Mouse (Mus musculus) myocyte (in vitro differentiated cells): Measurements from ENCODE around the gene Slit3. TPM values are rescaled to one million over a fixed set of nuclear protein-coding genes. Genes with fewer than 3 reads are reported as not detected.

Source experiments
- H3K27me3 ChIP-seq: one replicate; pipeline ENCODE4 v1.6.1; 2011; ENCODE audit not compliant: control insufficient read depth, insufficient read depth, insufficient read length
- H3K36me3 ChIP-seq: one replicate; pipeline ENCODE4 v1.6.1; 2011; ENCODE audit not compliant: control insufficient read depth, insufficient read depth
- H3K4me2 ChIP-seq: one replicate; pipeline ENCODE4 v1.6.1; 2011; ENCODE audit warnings: low read depth, control low read depth
- H3K4me3 ChIP-seq: one replicate; pipeline ENCODE4 v1.5.1; 2011; ENCODE audit warnings: mild to moderate bottlenecking, control low read depth, moderate library complexity
- H3K79me2 ChIP-seq: one replicate; pipeline ENCODE4 v1.6.1; 2011; ENCODE audit not compliant: control insufficient read depth, insufficient read depth
- H3ac ChIP-seq: one replicate; pipeline ENCODE4 v1.6.1; 2011; ENCODE audit not compliant: control insufficient read depth, insufficient read length
- CEBPB ChIP-seq: IDR thresholded peaks from 2 replicates; pipeline ENCODE4 v1.6.1; 2011; ENCODE audit warnings: mild to moderate bottlenecking, moderate library complexity; ENCODE audit not compliant: poor library complexity, insufficient read depth, severe bottlenecking
- E2F4 ChIP-seq: IDR thresholded peaks from one replicate; pipeline ENCODE4 v1.6.1; 2011; ENCODE audit warnings: mild to moderate bottlenecking, control low read depth, moderate library complexity; ENCODE audit not compliant: insufficient read depth
- MAX ChIP-seq: IDR thresholded peaks from one replicate; pipeline ENCODE4 v1.6.1; 2011; ENCODE audit warnings: low read depth, mild to moderate bottlenecking, control low read depth
- MYOD1 ChIP-seq, 3 experiments: IDR thresholded peaks; one replicate each; pipeline ENCODE4 v1.6.1; 2011; ENCODE audit warnings: control low read depth in 2 of 3, low read depth in 2 of 3, mild to moderate bottlenecking in 2 of 3, moderate library complexity in 1 of 3; ENCODE audit not compliant: insufficient read length in 2 of 3, control insufficient read depth in 1 of 3
- MYOG ChIP-seq, 3 experiments: IDR thresholded peaks; one replicate each; pipeline ENCODE4 v1.6.1; 2011; ENCODE audit warnings: control low read depth in 2 of 3, low read depth in 2 of 3, mild to moderate bottlenecking in 2 of 3; ENCODE audit not compliant: insufficient read length in 2 of 3, control insufficient read depth in 1 of 3, insufficient read depth in 1 of 3
- POLR2A ChIP-seq: IDR thresholded peaks from one replicate; pipeline ENCODE4 v1.6.1; 2011; ENCODE audit warnings: low read depth, mild to moderate bottlenecking, control low read depth, moderate library complexity; ENCODE audit not compliant: insufficient read length
- POLR2AphosphoS2 ChIP-seq: IDR thresholded peaks from one replicate; pipeline ENCODE4 v1.6.1; 2011; ENCODE audit warnings: low read depth, control low read depth; ENCODE audit not compliant: insufficient read length
- REST ChIP-seq: IDR thresholded peaks from one replicate; pipeline ENCODE4 v1.6.1; 2011; ENCODE audit warnings: mild to moderate bottlenecking, control low read depth, moderate library complexity; ENCODE audit not compliant: insufficient read depth, insufficient read length
- SRF ChIP-seq: IDR thresholded peaks from one replicate; pipeline ENCODE4 v1.6.1; 2011; ENCODE audit warnings: low read depth; ENCODE audit not compliant: control insufficient read depth, insufficient read length
- TCF12 ChIP-seq: IDR thresholded peaks from one replicate; pipeline ENCODE4 v1.6.1; 2011; ENCODE audit warnings: mild to moderate bottlenecking, control low read depth; ENCODE audit not compliant: poor library complexity, insufficient read depth, severe bottlenecking
- TCF3 ChIP-seq: IDR thresholded peaks from one replicate; pipeline ENCODE4 v1.6.1; 2011; ENCODE audit warnings: low read depth, control low read depth; ENCODE audit not compliant: insufficient read length
- USF1 ChIP-seq: IDR thresholded peaks from one replicate; pipeline ENCODE4 v1.6.1; 2011; ENCODE audit warnings: low read depth, mild to moderate bottlenecking, control low read depth, moderate library complexity
- polyA plus RNA-seq: library from polyadenylated mRNA; unstranded; fragments of >200 nt; fragmentation: generic; extraction: Trizol; gene quantifications from one replicate; pipeline ENCODE4 v1.2.1, GENCODE M21; 2012; ENCODE audit warnings: missing spikeins

Slit3 gene
- polyA plus RNA-seq, 1 experiment: not detected

GRCm38 (mm10) chr11:35593146-35594034, 472.4 kb downstream of the Slit3 start:
- no peak for TF ChIP-seq MYOD1 (IDR thresholded peaks at IDR 0.05; ENCODE audit: control insufficient read depth in 1 of 3, insufficient read length in 2 of 3, low read depth in 2 of 3)
- TF ChIP-seq TCF12: no peak
- no peak for TF ChIP-seq CEBPB
- TF ChIP-seq TCF3: no peak
- no peak for TF ChIP-seq SRF
- TF ChIP-seq E2F4: no peak
- TF ChIP-seq USF1: no peak
- TF ChIP-seq POLR2AphosphoS2: no peak
- no peak for TF ChIP-seq REST
- TF ChIP-seq MYOG (IDR thresholded peaks at IDR 0.05; ENCODE audit: control insufficient read depth in 1 of 3, insufficient read depth in 1 of 3, insufficient read length in 2 of 3, low read depth in 2 of 3): no peak
- no peak for TF ChIP-seq MAX
- no peak for TF ChIP-seq POLR2A
- no peak overlapping the region for H3ac ChIP-seq
- H3K27me3 ChIP-seq: no peaks in the 10 kb centered on the region
- no peak overlapping the region for H3K4me2 ChIP-seq
- H3K36me3 ChIP-seq: no peaks in the 10 kb centered on the region
- H3K4me3 ChIP-seq: no peak overlapping the region
- no peaks in the 10 kb centered on the region for H3K79me2 ChIP-seq

DNA sequence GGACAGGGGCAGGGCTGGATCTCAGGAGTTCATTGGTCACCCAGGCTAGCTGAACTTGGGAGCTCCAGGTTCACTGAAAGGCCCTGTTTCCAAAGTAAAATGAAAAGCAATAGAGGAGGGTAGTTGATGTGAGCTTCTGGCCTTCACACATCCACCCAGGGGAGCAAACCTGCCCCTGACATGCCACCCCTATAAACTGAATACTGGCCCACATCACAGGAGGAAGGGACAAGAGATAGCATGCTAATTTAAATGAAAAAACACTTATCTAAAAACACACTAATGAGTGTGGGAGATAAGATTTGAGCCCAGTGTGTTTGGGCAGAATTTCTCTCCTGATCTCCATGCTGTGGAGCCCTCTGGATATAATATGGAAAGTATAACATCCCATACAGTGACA, 475.0 kb downstream of the Slit3 start:
- Histone ChIP-seq H3K27me3 (no peaks in the 10 kb centered on the region), H3K4me3 (no peak overlapping the region), H3ac (no peak overlapping the region), H3K79me2 (no peaks in the 10 kb centered on the region), H3K36me3 (no peaks in the 10 kb centered on the region), H3K4me2 (no peak overlapping the region)
- TF ChIP-seq TCF3 (no peak), MYOG (IDR thresholded peaks at IDR 0.05; ENCODE audit: control insufficient read depth in 1 of 3, insufficient read depth in 1 of 3, insufficient read length in 2 of 3, low read depth in 2 of 3) (no peak), CEBPB (no peak), E2F4 (no peak), POLR2A (no peak)

GRCm38 (mm10) chr11:35597882-35598281, 476.9 kb downstream of the Slit3 start:
- H3K27me3 ChIP-seq: no peaks in the 10 kb centered on the region
- H3ac ChIP-seq: no peak overlapping the region
- TF ChIP-seq MAX (no peak), POLR2AphosphoS2 (no peak), TCF12 (no peak), TCF3 (no peak), POLR2A (no peak), MYOG (IDR thresholded peaks at IDR 0.05; ENCODE audit: control insufficient read depth in 1 of 3, insufficient read depth in 1 of 3, insufficient read length in 2 of 3, low read depth in 2 of 3) (no peak), CEBPB (no peak), USF1 (no peak)
- no peaks in the 10 kb centered on the region for H3K36me3 ChIP-seq
- no peak overlapping the region for H3K4me2 ChIP-seq
- no peak overlapping the region for H3K4me3 ChIP-seq
- H3K79me2 ChIP-seq: no peaks in the 10 kb centered on the region

- H3K79me2 ChIP-seq: no peaks in the 10 kb centered on the region
These were observed 477.7 kb downstream of the Slit3 start for GRCm38 (mm10) chr11:35598732-35599131.

More at GRCm38 (mm10) chr11:35598732-35599131, 477.7 kb downstream of the Slit3 start:
- Histone ChIP-seq H3K36me3 (no peaks in the 10 kb centered on the region), H3K4me2 (no peak overlapping the region), H3K4me3 (no peak overlapping the region), H3ac (no peak overlapping the region), H3K27me3 (no peaks in the 10 kb centered on the region)
- TF ChIP-seq TCF12: no peak
- TF ChIP-seq POLR2A: no peak
- TF ChIP-seq REST: no peak
- no peak for TF ChIP-seq POLR2AphosphoS2
- TF ChIP-seq CEBPB: no peak
- TF ChIP-seq TCF3: no peak
- TF ChIP-seq MAX: no peak
- TF ChIP-seq E2F4: no peak
- TF ChIP-seq MYOG (IDR thresholded peaks at IDR 0.05; ENCODE audit: control insufficient read depth in 1 of 3, insufficient read depth in 1 of 3, insufficient read length in 2 of 3, low read depth in 2 of 3): no peak
- TF ChIP-seq USF1: no peak
- TF ChIP-seq MYOD1 (IDR thresholded peaks at IDR 0.05; ENCODE audit: control insufficient read depth in 1 of 3, insufficient read length in 2 of 3, low read depth in 2 of 3): no peak
- no peak for TF ChIP-seq SRF
